Mouse (Mus musculus) ovary, adult 2 months (tissue): ENCODE results near the gene Adcy6. TPM values are rescaled to one million over a fixed set of nuclear protein-coding genes. Genes with fewer than 3 reads are reported as not detected.

Source experiments
- polyA plus RNA-seq: library from polyadenylated mRNA; depleted of rRNA; stranded (reverse); fragments of >200 nt; gene quantifications from 2 replicates; pipeline ENCODE4 v1.2.3, GENCODE M21; 2012; rRNA removed

Adcy6 gene
- polyA plus RNA-seq, result 92.3 and 95.3 TPM in 2 replicates

DNA sequence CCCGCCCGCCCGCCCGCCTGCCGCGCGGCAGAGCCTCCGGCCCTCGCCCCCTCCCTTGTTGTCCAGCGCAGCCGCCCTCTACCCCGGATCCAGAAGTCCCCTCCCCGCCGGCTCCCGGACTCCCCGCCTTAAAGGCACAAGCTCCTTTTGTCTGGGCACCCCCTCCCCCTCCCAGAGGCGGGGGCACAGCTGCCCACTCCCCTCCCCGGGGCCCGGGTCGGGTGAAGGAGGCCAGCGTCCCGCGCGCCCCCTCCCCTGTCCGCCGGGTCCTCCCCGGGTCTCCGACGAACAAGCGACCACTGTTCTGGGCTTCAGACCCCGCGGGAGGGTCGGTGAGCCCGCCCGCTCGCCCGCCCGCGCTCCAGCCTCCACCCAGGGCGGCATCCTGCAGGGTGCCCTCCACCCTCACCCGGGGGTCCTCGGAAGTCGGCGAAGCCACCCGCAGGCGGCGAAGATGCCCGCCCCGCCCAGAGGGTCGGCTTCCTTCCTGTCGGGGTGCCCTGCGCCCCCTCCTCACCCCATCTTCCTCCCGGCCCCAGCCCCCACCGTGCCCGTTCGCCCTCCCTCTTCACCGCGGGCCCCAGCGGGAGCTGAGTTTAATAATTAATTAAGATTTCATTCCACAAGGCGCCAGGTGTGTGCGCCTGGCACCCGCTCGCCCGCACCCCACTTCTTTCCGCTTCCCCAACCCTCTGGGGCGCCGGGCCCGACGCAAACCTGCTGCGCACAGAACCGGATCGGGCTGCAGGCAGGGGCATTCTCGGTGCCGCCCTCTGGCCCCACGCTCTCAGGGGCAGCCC lies at the start of gene Adcy6:
Gene Adcy6, minus strand, starts transcription at position 746 of the 800 bp plus-strand sequence.

DNA sequence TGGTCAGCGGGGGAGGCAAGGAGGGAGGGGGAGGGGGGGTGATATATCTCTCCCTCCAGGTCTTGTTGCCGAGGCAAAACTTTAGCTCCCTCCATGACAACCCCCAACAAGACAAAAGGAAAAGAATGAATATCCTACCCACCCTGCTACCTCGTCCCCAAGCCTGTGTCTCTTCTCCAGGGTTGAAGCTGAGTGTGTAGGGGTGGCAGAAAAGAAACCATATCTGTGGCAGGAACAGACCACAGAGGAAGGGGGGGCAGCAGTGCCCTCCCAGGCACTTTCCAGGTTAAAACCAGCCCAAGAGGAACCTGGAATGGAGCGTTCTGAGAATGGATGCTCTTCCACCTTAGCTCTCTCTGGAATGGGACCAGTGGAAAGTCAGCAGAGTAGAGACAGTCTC lies 20.7 kb upstream of the Adcy6 start, which contains the start of gene Cacnb3:
Gene Cacnb3, plus strand, starts transcription at position 301 of the 400 bp plus-strand sequence.

DNA sequence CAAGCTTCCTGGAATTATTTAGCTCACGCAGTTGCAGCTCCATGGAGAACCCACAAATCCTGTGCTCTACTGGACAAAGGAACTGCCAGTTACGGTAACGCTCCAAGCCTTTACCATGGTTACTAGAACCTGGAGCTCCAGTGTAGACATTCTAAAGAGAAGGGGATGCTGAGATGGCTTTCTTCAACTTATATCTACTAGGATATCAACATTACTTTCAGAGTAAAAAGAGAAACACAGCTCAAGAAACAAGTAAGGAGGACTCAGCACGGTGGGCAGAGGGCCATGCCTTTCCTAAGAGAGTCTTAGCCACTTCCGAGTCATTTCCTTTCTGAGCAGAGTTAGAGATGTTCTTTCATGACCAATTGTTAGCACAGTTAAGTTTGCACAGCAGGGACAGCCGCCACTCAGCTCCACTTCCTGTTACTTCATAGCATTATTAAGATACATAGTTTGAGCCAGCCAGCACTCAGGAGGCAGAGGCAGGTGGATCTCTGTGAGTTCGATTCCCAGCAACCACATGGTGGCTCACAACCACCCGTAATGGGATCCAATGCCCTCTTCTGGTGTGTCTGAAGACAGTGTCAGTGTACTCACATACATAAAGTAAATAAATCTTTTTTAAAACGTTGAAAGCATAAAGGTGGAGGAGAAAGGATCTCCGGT lies 38.9 kb downstream of the Adcy6 start, which contains the start of the genes Ccnt1 and 4930415O20Rik:
Gene Ccnt1, minus strand, starts transcription at position 51 of the 666 bp plus-strand sequence.
Gene 4930415O20Rik, plus strand, starts transcription at position 132 of the 666 bp plus-strand sequence.

Other genes with a start within 250 kb of the Adcy6 start
- not detected in 2 replicates for gene Olfr283, start 229.1 kb downstream of the Adcy6 start, polyA plus RNA-seq
- not detected in 2 replicates for gene Olfr282, start 178.9 kb downstream of the Adcy6 start, polyA plus RNA-seq
- not detected in 2 replicates for gene Olfr281, start 157.5 kb downstream of the Adcy6 start, polyA plus RNA-seq
- gene OR5BS1P, start 140.2 kb downstream of the Adcy6 start, polyA plus RNA-seq, result not detected in 2 replicates
- gene Lalba, start 127.4 kb downstream of the Adcy6 start, polyA plus RNA-seq, result not detected in 2 replicates
- gene Olfr279, start 117.7 kb downstream of the Adcy6 start, polyA plus RNA-seq, result not detected in 2 replicates
- gene Kansl2, start 75.8 kb downstream of the Adcy6 start, polyA plus RNA-seq, result 40.8 and 48.7 TPM in 2 replicates
- 14.3 and 16.6 TPM in 2 replicates for gene Ccnt1, start 39.2 kb downstream of the Adcy6 start, polyA plus RNA-seq
- gene 4930415O20Rik, start 39.1 kb downstream of the Adcy6 start, polyA plus RNA-seq, result 0.99 TPM in 1 of 2 replicates, not detected in the other
- gene Cacnb3, start 20.8 kb upstream of the Adcy6 start, polyA plus RNA-seq, result 122 and 125 TPM in 2 replicates
- gene Ddx23, start 52.8 kb upstream of the Adcy6 start, polyA plus RNA-seq, result 36.2 and 37.9 TPM in 2 replicates
- gene Rnd1, start 67.4 kb upstream of the Adcy6 start, polyA plus RNA-seq, result 2.1 and 2.6 TPM in 2 replicates
- gene Ccdc65, start 98.1 kb upstream of the Adcy6 start, polyA plus RNA-seq, result 6.3 and 7.8 TPM in 2 replicates
- 28.3 and 37.1 TPM in 2 replicates for gene Fkbp11, start 118.1 kb upstream of the Adcy6 start, polyA plus RNA-seq
- 143 and 148 TPM in 2 replicates for gene Arf3, start 153.1 kb upstream of the Adcy6 start, polyA plus RNA-seq
- 104 and 226 TPM in 2 replicates for gene Wnt10b, start 168.1 kb upstream of the Adcy6 start, polyA plus RNA-seq
- 0.14 and 0.35 TPM in 2 replicates for gene Wnt1, start 179.8 kb upstream of the Adcy6 start, polyA plus RNA-seq
- 0.07 TPM in 1 of 2 replicates, not detected in the other for gene Ddn, start 199.4 kb upstream of the Adcy6 start, polyA plus RNA-seq
- 51.7 and 70.0 TPM in 2 replicates for gene Prkag1, start 221.4 kb upstream of the Adcy6 start, polyA plus RNA-seq